Mouse (Mus musculus): ENCODE results near the gene Akap12.

The Akap12 gene

DNA sequence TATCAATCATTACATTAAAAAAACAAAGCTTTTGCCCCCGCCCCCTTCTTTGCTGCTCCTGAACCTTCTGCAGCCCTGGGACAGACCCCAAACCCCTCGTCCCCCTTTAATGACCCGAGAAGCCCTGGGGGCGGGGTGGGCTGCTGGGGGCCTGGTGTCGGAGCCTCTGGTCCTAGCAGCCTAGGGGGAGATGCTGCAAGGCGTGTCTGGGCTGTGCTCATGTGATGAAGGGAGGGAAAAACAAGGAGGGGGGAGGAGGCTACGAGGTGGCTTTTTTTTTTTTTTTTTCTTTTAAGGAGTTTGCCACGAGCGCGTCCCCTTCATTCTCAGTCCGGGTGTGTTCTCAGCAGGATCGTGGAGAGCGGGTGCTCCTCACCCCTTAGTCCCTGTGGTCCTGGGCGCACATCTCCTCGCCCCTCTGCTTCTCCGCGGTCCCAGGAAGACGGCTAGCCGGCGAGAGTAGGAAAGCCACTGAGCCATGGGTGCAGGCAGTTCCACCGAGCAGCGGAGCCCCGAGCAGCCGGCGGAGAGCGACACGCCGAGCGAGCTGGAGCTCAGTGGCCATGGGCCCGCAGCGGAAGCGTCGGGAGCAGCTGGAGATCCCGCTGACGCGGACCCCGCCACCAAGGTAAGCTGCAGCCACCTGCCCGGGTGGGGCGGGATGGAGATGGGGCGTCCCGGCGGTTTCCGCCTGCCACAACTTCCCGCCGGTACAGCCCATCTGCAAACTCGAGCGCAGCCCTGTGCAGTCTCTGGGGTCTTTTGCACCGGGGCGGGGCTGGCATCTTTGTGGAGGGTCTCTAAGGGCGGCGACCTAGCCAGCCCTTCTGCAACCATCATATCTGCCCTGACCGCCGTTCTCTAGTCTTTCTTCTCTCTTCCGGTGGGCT is at the start of gene Akap12:
Gene Akap12 (plus strand): TSS at position 340 of the 890 bp plus-strand sequence.
- DNase-seq (ENCODE audit: low read depth, low spot score) = peak; percentile 37

DNA sequence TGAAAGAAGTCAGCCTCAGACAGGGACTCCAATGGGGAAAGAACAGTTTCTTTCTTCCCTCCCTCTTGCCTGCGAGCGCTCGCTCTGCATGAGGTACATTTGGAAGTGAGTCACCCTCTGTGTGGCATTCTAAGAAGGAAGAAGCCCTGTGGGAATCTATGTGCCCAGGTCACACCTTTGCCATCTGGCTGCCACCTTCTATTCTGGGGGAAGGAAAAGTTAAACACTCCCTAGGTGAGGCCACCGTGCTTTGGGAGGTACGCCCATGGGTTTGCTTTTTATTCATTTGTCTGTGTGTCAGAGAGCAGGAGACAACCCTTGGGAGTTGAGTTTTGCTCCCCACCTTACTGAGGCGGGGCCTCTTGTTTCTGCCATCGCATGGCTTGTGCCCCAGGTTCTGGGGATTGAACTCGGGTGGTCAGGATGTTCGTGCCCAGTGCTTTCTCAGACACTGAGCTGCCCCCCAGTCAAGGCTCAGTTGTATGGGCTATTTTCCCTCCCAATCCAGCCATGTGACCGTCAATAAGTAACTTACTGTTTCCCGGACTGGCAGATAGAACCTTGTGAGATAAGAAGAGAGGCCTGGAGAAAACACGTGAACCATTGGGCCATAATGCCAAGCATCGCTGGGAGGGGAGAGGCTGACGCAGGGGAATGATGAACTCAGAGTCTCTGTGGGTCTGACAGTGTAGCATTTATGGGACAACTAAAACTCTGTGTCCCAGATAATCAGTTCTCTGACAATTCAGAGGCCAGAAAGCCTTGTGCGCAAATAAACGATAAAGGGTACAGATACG is 35.4 kb upstream of the Akap12 start:
- DNase-seq (ENCODE audit: low read depth, low spot score) = no peak

DNA sequence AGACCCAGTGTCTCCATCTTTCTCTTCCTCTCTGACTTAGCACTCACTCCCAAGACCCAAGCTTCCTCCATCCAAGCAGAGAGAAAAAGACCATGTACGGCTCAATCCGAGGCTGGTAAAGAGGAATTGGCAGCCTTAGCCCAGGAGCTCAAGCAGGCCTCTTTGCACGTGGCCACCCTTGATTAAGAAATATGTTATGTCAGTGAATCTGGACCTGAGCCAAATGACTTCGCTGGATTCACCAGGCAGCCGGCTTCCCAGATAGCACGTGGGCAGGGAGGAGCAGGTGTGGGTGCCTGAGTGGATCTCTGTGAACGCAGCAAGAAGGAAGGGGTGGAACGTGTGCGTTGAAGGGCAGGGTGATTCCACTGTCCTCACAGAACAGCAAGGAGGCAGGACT is 33.1 kb upstream of the Akap12 start:
- no peak for DNase-seq (ENCODE audit: low read depth, low spot score)

DNA sequence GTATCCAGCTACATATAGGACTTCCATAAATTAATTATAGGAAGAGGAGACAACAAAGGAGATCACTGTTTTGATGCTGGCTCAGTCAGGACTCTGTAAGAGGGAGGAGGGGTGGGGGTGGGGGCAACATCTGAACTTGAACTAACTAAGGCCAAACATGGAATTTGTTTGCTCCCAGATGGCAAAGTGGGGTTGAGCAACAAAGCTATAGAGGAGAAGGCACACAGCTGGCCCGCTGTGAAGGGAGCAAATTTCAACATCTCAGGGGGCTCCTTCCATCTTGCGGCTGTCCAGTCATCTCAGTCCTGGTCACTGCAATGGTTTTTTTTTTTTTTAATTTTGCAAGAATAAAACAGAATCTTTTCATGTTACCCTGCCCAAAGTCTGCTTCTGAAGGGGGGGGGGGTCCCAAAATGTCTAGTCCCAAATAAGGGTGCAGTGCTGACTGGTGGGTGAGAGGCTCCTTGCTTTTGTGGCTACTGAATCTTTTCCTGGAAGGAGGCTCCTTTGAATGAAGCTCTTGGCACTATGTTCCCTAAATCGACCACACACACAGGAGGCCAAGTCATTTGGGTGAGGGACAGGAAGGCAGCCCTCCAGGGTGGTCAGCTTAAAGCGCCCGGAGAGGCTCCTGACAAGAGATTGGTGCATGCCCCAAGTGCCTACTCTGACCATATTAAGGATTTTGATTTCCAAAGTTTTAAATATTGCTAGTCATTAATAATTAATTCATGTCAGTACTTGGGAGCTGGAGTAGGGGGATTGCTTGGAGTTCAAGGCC is 26.2 kb upstream of the Akap12 start:
- no peak for DNase-seq (ENCODE audit: low read depth, low spot score)

DNA sequence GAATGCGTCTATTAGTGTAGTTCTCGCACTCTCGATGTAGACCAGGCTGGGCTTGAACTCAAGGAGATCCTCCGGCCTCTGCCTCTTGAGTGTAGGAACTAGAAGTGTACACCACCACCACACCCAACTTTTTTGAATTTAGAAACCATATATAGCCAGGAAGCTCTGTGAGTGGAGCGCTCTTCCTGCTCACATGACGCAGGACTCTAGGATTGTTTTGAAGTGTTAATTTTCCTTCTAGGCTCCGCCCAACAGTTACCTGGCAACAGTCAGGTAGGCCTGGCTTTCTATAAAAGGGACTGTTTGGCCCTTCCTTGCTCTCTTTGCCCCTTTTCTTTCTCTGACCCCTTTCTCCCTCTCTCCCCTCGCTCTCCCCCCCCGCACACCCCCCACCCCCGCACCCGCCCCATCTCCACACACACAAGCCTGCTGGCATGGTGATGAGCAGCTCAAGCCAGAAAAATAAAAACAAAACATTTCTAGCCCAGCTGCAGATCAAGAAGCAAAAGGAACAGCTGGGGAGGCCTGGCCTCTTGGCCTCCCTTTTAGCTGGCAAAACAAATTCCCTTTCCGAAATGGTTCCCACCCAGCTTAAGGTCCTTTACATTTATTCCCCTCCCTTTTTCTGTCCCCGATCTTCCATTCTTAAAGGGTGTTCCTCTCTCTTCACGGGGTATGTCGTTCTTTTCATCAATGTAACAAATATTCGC is 22.4 kb upstream of the Akap12 start:
- no peak for DNase-seq (ENCODE audit: low read depth, low spot score)

DNA sequence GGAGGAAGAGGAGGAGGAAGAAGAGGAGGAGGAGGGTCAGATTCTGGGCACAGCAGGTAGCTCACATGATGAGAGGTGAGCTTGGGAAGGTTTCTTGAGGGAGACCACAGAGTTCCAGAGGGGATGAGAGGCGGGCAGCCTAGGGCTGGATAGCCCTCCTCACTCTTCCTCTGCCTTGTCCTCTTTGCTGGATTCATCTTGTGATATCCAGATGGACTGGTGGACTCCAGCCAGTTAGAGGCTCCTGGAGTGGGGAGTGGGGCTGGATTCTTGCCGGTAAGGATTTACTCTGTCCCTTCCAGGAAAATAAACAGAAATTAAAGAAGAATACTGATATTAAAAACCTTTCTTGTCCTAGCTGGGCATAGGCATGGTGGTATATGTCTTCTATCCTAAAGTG is 20.4 kb upstream of the Akap12 start:
- no peak for DNase-seq (ENCODE audit: low read depth, low spot score)

DNA sequence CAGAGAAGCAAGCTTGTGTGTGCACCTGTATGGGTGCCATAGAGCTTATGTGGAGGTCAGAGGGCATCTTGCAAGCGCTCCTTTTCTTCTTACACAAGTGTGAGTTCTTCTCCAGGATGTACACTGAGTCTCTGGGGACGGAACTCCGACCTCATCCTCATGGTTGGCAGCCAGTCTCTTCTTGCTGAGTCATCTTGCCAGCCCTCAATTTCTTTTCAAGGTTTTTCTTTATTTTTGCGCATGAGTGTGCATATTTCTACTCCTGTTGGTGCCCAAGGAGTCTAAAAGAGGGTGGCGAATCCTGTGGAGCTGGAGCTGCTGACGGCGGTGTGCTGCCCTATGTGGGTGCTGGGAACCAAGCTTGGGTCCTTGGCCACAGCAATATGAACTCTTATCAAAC is 19.8 kb upstream of the Akap12 start:
- DNase-seq (ENCODE audit: low read depth, low spot score) = no peak

DNA sequence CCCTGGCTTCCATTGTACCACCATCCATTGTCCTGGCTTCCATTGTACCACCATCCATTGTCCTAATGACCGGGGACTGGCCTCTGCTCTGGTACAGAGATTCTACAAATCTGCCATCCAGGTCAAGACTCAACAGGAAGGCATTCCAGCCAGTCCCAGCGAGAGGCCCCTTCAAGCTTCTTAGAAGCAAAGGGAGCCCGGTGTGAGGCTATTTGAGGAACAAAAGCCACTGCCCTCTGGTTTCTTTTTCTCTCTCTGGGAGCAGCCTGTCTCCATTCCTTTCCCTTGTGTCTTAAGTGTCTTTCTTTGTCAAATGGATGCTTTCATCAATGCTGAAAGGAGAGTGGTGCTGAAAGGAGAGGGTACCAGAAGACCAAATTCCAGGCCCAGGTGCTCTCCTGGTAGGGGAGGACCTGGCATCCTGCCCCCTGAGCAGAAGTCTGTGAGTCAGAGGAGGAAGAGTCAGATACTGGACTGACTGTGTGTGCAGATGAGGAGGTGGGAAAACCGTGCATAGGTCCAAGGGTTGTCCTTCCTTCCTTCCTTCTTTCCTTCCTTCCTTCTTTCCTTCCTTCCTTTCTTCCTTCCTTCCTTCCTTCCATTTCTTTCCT is 16.8 kb upstream of the Akap12 start:
- no peak for DNase-seq (ENCODE audit: low read depth, low spot score)

DNA sequence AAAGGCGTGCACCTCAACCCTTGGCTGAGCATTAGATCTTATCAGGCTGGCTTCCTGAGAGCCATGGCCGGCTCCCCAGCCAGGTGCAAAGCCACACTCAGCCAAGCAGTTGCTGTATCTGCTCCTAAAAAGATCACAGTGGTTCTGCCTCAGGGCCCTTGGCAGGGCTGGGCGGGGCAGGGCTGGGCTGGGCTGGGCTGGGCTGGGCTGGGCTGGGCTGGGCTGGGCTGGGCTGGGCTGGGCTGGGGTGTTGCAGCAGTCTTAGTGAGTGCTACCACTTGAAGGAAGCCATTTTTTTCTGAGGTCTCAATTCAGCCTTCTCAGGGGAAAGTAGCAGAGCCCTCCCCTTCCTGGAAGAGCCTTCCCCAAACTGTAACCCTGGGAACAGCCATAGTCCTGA is 15.5 kb upstream of the Akap12 start:
- DNase-seq (ENCODE audit: low read depth, low spot score) = no peak

DNA sequence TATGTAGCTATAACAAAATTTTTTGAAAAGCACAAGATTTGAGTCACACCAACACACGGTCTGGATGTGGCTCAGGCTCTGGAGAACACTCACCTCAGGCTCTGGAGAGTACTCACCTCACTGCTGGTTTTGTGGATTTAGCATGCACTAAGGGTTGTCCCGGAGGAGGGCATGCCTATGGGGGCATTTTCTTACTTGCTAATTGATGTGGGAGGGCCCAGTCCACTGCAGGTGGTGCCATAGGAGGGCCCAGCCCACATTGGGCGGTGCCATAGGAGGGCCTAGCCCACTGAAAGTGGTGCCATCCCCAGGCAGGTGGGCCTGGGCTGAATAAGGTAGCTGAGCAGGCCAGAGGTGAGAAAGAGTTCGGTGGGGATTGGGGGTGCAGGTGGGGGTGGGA is 12.6 kb upstream of the Akap12 start:
- DNase-seq (ENCODE audit: low read depth, low spot score) = no peak

DNA sequence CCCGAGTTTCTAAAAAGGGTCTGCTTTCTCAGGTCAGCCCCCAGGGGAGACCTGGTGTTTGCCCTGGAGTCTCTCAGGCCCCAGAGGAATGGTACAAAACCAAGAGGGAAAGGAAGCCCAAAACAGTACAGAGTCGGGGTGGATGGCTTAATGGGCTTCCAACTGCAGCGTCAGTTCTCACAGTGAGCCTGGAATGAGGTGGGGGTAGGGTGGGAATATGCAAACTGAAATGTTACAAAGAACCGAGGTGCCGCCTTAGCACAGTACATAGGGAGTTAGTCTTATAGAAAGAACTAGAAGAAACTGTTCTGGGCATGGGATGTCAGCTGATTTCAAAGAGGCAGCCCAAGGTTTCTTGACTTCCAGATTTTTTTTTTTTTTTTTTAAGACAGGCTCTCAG is 11.7 kb upstream of the Akap12 start:
- DNase-seq (ENCODE audit: low read depth, low spot score) = no peak

DNA sequence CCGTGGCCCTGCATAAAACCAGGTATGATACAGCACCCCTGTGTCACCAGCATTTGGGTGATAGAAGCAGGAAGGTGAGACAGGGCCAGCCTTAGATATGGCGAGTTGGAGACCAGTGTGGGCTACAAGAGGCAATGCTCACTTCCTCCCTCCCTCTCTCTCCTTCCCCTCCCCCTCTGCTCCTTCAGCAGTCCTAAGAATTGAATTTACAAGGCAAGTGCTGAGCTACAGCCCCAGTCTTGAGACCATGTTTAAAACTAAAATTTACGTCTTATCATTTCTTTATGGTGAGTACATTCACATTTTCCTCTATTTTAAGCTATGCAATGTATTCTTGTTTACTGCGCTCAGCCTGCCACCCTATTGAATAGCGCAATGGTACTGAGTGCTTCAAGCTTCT is 5.3 kb upstream of the Akap12 start:
- no peak for DNase-seq (ENCODE audit: low read depth, low spot score)

DNA sequence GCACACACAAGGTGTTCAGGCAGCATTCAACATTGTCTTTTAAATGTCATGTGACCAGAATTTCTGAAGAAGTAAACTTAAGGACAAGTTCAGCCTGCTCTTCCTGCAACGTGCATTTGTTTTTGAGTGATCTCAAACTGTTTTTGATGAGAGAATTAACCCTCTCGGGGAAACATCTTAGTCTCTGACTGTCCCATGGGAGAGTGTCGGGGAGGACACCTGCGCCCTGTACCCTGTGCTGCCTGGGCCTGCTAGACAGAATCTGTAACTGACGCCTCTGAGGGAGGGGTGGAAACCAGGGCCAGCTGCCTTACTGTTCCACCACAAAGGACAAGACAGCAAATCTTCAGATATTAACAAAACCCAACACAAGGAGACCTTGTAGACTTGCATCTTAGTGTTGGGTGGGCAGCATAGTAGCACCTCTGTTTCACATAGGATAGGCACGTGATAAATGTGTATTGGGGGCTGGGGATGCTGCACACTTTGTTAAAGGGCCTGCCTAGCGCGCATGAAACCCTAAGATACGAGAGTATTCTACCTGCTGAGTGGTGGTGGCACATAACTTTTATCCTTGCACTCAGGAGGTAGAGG is 4.7 kb upstream of the Akap12 start:
- no peak for DNase-seq (ENCODE audit: low read depth, low spot score)

DNA sequence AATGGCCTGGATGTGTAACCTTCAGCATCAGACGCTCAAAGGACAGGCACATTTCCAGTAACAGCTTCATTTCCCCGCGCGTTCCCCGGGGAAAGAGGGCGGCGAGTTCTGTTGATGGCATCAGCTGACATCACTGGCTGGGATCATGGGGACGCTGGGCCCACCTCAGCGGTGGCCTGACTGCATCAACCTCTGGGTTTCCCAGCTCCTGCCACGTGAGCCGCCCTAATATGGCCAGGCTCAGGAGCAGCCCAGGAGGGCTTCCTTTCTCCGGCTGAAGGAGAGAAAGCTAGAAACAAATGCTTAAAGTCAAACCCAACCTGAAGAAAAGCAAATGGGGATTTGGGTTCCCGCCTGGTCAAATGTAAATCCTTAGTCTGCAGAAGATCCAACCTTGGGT is 539 bp upstream of the Akap12 start:
- DNase-seq (ENCODE audit: low read depth, low spot score) = no peak

DNA sequence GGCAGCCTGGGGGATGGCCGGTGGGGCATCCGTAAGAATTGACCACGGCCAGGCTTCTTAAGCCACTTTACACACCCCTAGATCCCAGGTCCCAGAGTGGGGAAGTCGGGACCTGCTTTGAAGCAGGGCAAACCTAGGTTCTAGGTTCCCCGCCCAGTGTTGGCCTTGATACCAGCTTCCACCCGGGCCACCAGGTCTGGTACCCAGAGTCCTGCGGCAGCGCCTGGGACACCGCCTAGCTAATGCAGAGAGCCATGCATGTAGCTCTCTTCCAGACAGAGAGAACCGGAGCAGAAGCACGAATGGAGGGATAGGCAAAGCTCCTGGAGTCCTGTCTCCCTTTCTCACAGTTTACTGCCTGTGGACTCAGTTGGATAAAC is 741 bp downstream of the Akap12 start:
- DNase-seq (ENCODE audit: low read depth, low spot score) = no peak

DNA sequence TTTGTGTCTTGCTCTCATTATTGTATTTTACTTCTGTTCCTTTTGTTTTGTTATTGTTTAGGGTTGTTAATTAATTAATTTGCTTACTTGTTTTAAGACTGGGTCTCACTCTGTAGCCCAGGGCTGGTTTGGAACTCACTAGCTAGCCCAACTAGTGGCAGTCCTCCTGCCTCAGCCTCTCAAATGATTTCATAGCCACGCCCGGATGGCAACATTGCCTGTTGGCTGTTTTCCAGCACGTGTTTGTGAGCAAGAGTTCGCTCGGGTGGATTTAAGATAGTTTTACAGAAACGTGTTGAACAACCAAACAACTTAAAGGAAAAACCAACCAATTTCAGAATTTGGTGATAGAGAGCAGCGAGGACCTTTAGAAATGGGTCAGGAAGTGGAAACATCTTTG is 1.3 kb downstream of the Akap12 start:
- DNase-seq (ENCODE audit: low read depth, low spot score) = no peak

DNA sequence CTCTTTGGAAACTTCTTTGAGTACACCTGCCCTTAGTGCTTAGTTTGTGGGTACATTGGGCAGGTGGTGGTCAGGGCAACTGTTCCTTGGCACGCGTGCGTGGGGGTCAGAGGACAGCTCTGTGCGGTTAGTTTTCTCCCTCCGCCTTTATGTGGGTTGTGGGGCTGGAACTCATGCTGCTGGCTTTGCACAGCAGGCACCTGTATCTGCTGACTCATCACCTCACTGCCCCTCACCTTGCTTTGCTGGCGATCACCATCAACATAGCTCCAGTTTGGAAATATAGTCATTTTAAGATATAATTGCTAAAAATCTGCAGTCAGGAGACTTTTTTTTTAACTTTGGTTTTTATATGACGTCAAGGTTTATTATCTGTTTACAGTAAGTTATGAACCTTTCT is 2.0 kb downstream of the Akap12 start:
- DNase-seq (ENCODE audit: low read depth, low spot score) = no peak

DNA sequence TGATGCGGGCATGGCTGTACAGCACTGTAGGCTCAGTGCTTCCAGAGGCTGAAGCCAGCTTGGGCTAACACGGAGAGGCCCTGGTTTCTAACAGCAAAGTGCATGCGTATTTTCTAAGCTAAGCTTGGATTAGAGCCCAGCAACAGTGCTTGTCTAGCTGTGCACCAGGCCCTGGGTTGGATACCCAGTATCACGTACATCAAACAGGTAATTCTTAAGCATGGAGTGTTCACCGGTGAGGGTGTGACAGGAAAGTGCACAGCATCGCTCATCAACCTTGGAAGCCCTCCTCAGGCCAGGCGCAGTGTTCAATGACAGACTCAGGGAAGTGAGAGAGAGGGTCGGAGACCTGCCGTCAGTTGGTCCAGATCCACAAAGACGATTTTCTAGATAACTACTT is 9.4 kb downstream of the Akap12 start:
- DNase-seq (ENCODE audit: low read depth, low spot score) = no peak

DNA sequence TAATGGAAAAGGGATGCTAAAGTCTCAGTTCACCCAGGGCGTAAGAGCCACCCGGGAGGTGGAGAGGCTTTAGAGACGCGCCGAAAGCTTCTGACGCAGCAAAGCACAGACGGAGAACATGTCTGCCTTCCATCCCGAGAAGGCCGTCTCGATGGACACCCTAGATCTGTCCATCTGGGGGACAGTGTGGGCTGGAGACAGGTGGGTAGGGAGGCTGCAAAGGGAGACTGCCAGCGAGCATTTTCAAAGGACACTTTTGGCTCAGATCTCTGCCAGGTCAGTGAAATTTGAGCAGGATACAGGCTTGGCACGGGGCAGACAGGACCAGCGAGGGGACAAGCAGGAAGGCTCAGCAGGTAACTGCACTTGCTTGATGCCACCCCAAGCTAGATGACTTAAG is 9.9 kb downstream of the Akap12 start:
- no peak for DNase-seq (ENCODE audit: low read depth, low spot score)

DNA sequence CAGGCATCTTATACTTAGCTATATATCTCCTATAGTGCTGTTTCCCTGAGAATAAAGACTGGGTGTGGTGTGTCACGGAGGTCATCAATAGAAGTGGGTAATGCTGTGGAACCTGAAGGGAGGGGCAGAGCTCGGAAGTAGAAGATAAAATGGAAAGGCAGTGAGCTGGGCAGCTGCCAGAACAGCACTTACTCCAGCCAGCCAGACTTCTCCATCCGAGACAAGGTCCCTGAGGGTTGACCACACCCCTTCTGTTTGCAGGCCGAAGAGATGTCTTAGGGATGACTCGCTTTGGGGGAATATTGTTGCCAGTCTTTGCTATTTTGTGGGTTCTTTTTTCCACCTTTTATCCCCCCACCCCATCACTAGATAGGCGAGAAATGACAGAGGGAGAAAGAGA is 11.9 kb downstream of the Akap12 start:
- no peak for DNase-seq (ENCODE audit: low read depth, low spot score)

DNA sequence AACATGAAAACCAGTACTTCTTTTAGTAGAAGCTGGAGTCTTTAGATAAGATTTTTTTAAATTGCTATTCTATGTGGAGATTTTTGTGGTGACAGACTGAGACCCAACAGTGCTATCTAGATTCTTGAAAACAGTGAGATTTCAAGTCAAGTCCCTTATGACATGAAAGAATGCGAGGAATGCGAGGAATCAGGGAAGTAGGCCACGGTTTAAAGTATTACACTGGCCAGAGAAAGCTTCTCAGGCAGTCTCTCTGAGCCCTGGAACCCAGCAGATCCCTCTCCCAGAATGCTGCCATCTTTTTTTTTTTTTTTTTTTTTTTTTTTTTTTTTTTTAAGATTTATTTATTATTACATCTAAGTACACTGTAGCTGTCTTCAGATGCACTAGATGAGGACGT is 16.2 kb downstream of the Akap12 start:
- no peak for DNase-seq (ENCODE audit: low read depth, low spot score)
